Mouse (Mus musculus): ENCODE data around the gene Fam214b. TPM values are rescaled to one million over a fixed set of nuclear protein-coding genes. Genes with fewer than 3 reads are reported as not detected.

The Fam214b gene
- polyA plus RNA-seq, 2 experiments, result 16.9 to 22.2 TPM

- Histone ChIP-seq H3K9me3 (ENCODE audit: control insufficient read depth, low read length) (no peaks in the 10 kb centered on the region), H3K4me2 (ENCODE audit: low read depth) (no peak overlapping the region), H3K27me3 (ENCODE audit: control insufficient read depth, insufficient read depth, low read length) (no peaks in the 10 kb centered on the region), H3K36me3 (replicated peaks; ENCODE audit: control insufficient read depth, insufficient read depth, low read depth) (no peaks in the 10 kb centered on the region), H3K27ac (no peak overlapping the region), H3K9ac (replicated peaks) (no peak overlapping the region), H3K4me3 (ENCODE audit: insufficient read depth in 1 of 2, low read depth in 2 of 2, low read length in 2 of 2) (no peak overlapping the region), H3K4me1 (replicated peaks; ENCODE audit: control insufficient read depth in 2 of 2, insufficient read depth in 2 of 2, low read length in 1 of 2) (no peaks in the 10 kb centered on the region)
- TF ChIP-seq EP300 (IDR thresholded peaks at IDR 0.05; ENCODE audit: low read depth) (no peak), CTCF (IDR thresholded peaks at IDR 0.05; ENCODE audit: low read depth) (no peak)
- DNase-seq (ENCODE audit: low read depth in 3 of 3, low spot score in 3 of 3), result no peak
- no peak for ATAC-seq (ENCODE audit: insufficient read depth)
These were observed 28.9 kb upstream of the Fam214b start for GRCm38 (mm10) chr4:43074923-43075322.

GRCm38 (mm10) chr4:43065471-43065870, 19.5 kb upstream of the Fam214b start:
- no peak overlapping the region for H3K4me2 ChIP-seq (ENCODE audit: low read depth)
- no peaks in the 10 kb centered on the region for H3K36me3 ChIP-seq (replicated peaks; ENCODE audit: control insufficient read depth, insufficient read depth, low read depth)
- no peak for TF ChIP-seq EP300 (IDR thresholded peaks at IDR 0.05; ENCODE audit: low read depth)
- TF ChIP-seq CTCF (IDR thresholded peaks at IDR 0.05; ENCODE audit: low read depth), result no peak
- H3K27ac ChIP-seq, result no peak overlapping the region
- no peak overlapping the region for H3K9ac ChIP-seq (replicated peaks)
- no peaks in the 10 kb centered on the region for H3K9me3 ChIP-seq (ENCODE audit: control insufficient read depth, low read length)
- 85% methylated on average over 4 of the region's 4 CpGs for WGBS (ENCODE audit: insufficient replicate concordance)
- H3K4me1 ChIP-seq (replicated peaks; ENCODE audit: control insufficient read depth in 2 of 2, insufficient read depth in 2 of 2, low read length in 1 of 2), result no peaks in the 10 kb centered on the region
- H3K4me3 ChIP-seq (ENCODE audit: insufficient read depth in 1 of 2, low read depth in 2 of 2, low read length in 2 of 2), result no peak overlapping the region
- H3K27me3 ChIP-seq (ENCODE audit: control insufficient read depth, insufficient read depth, low read length), result peaks cover 9% of the 10 kb centered on the region
- ATAC-seq (ENCODE audit: insufficient read depth) (no peak), DNase-seq (ENCODE audit: low read depth in 3 of 3, low spot score in 3 of 3) (no peak)

- ATAC-seq (ENCODE audit: insufficient read depth), result no peak
- Histone ChIP-seq H3K9me3 (ENCODE audit: control insufficient read depth, low read length) (no peaks in the 10 kb centered on the region), H3K9ac (replicated peaks) (no peak overlapping the region), H3K27ac (no peak overlapping the region), H3K4me1 (replicated peaks; ENCODE audit: control insufficient read depth in 2 of 2, insufficient read depth in 2 of 2, low read length in 1 of 2) (peaks cover 0 to 4% of the 10 kb centered on the region in 2 experiments; a peak in 1 of 4 replicates), H3K27me3 (ENCODE audit: control insufficient read depth, insufficient read depth, low read length) (peaks cover 34% of the 10 kb centered on the region), H3K4me2 (ENCODE audit: low read depth) (no peak overlapping the region), H3K4me3 (ENCODE audit: insufficient read depth in 1 of 2, low read depth in 2 of 2, low read length in 2 of 2) (no peak overlapping the region), H3K36me3 (replicated peaks; ENCODE audit: control insufficient read depth, insufficient read depth, low read depth) (no peaks in the 10 kb centered on the region)
- 50% methylated on average over 3 of the region's 3 CpGs for WGBS (ENCODE audit: insufficient replicate concordance)
- DNase-seq (ENCODE audit: low read depth in 3 of 3, low spot score in 3 of 3), result no peak
- no peak for TF ChIP-seq CTCF (IDR thresholded peaks at IDR 0.05; ENCODE audit: low read depth)
- no peak for TF ChIP-seq EP300 (IDR thresholded peaks at IDR 0.05; ENCODE audit: low read depth)
These were observed 14.3 kb upstream of the Fam214b start for GRCm38 (mm10) chr4:43060286-43060685.

- TF ChIP-seq EP300 (IDR thresholded peaks at IDR 0.05; ENCODE audit: low read depth) (no peak), CTCF (IDR thresholded peaks at IDR 0.05; ENCODE audit: low read depth) (no peak)
- DNase-seq (ENCODE audit: low read depth in 3 of 3, low spot score in 3 of 3) (no peak), ATAC-seq (ENCODE audit: insufficient read depth) (no peak)
- Histone ChIP-seq H3K9me3 (ENCODE audit: control insufficient read depth, low read length) (no peaks in the 10 kb centered on the region), H3K4me2 (ENCODE audit: low read depth) (peak overlapping the region; percentile 81), H3K9ac (replicated peaks) (no peak overlapping the region), H3K27me3 (ENCODE audit: control insufficient read depth, insufficient read depth, low read length) (peaks cover 34% of the 10 kb centered on the region), H3K36me3 (replicated peaks; ENCODE audit: control insufficient read depth, insufficient read depth, low read depth) (no peaks in the 10 kb centered on the region), H3K27ac (no peak overlapping the region), H3K4me3 (ENCODE audit: insufficient read depth in 1 of 2, low read depth in 2 of 2, low read length in 2 of 2) (peak overlapping the region; percentile 52 to 58), H3K4me1 (replicated peaks; ENCODE audit: control insufficient read depth in 2 of 2, insufficient read depth in 2 of 2, low read length in 1 of 2) (peaks cover 0 to 4% of the 10 kb centered on the region in 2 experiments; a peak in 1 of 4 replicates)
- 36% methylated on average over 3 of the region's 3 CpGs for WGBS (ENCODE audit: insufficient replicate concordance)
These were observed 13.7 kb upstream of the Fam214b start for GRCm38 (mm10) chr4:43059697-43060096.

GRCm38 (mm10) chr4:43058753-43059654, 13.0 kb upstream of the Fam214b start, which contains the start of gene Unc13b:
Gene Unc13b, plus strand, starts transcription at chr4:43058953.
- peak within 1 kb of the TSS; percentile 81 for H3K4me2 ChIP-seq (ENCODE audit: low read depth)

More at GRCm38 (mm10) chr4:43058753-43059654, 13.0 kb upstream of the Fam214b start, which contains the start of gene Unc13b:
- H3K9me3 ChIP-seq (ENCODE audit: control insufficient read depth, low read length), result no peaks in the 10 kb centered on the region
- H3K4me3 ChIP-seq (ENCODE audit: insufficient read depth in 1 of 2, low read depth in 2 of 2, low read length in 2 of 2), result peak within 1 kb of the TSS; percentile 52 to 58
- peaks cover 0 to 4% of the 10 kb centered on the region in 2 experiments; a peak in 1 of 4 replicates for H3K4me1 ChIP-seq (replicated peaks; ENCODE audit: control insufficient read depth in 2 of 2, insufficient read depth in 2 of 2, low read length in 1 of 2)
- H3K9ac ChIP-seq (replicated peaks), result peak within 1 kb of the TSS; percentile 41
- H3K27ac ChIP-seq, result no peak within 1 kb of the TSS
- under 1% methylated on average over 90 of the region's 90 CpGs for WGBS (ENCODE audit: insufficient replicate concordance)
- TF ChIP-seq CTCF (IDR thresholded peaks at IDR 0.05; ENCODE audit: low read depth) (no peak), EP300 (IDR thresholded peaks at IDR 0.05; ENCODE audit: low read depth) (no peak)
- peak; percentile 95 for ATAC-seq (ENCODE audit: insufficient read depth)
- peak; percentile 69 to 82 (median 73) for DNase-seq (ENCODE audit: low read depth in 3 of 3, low spot score in 3 of 3)
- H3K36me3 ChIP-seq (replicated peaks; ENCODE audit: control insufficient read depth, insufficient read depth, low read depth), result no peaks in the 10 kb centered on the region
- peaks cover 34% of the 10 kb centered on the region for H3K27me3 ChIP-seq (ENCODE audit: control insufficient read depth, insufficient read depth, low read length)
